Comparison of ENCODE assay signal across 8 mouse cellular contexts in the genomic region with DNA sequence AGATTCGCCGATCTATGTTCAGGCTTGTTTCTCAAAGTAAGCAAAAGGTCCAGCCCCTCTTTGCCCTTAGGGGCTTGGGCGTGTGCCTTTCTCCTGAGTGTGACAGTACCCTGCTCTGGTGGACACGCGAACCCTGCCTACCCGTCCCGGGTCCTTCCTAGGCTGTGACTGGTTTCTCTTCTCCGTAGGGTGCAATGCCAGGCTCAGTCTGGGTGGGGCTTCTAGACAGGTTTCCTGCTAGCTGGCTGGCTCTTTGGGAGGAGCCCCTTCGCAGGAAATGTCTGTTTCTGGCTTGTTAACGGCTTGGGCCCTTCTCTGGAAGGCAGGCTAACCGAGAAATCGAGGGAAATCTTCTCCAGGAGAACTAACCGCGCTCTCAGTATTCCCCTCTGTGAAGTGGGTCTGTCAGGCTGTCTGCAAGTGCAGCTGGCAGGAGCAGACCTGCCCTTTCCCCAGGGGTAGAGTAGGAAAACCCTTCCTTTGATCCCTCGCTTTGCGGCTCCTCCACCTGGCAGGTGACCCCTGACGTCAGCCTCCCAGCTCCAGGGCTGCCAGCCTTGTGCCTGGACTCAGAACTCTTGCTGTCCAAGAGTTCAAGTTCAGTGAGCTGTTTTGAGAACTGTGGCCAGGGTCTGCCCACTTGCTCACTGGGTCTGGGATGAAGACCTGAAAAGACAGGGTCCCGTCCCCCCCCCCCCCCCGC. TPM values are rescaled to one million over a fixed set of nuclear protein-coding genes. Genes with fewer than 3 reads are reported as not detected.
A peak's percentile ranks its signal among the peaks of the same experiment; 100 is the strongest.
DNase-seq lines count a peak whose midpoint lies in the region; ATAC-seq and TF ChIP-seq lines count a peak whose summit lies in the region.

No protein-coding gene starts in this region.

- intact Hi-C loops in gastrocnemius, adult 2 months (cut with DNase I): no loop called here

- TF ChIP-seq CTCF in gastrocnemius, adult 2 months (IDR thresholded peaks at IDR 0.05): no peak

- H3K4me2 ChIP-seq in forebrain, embryonic 11.5 days (ENCODE audit: low read depth, low read length, severe bottlenecking): peak overlapping the region; percentile 83
- H3K4me2 ChIP-seq in intestine, embryonic 14.5 days (ENCODE audit: low read length): peak overlapping the region; percentile 85
- peak overlapping the region; percentile 65 for H3K4me2 ChIP-seq in liver, embryonic 16.5 days (ENCODE audit: low read depth, low read length)
- peak overlapping the region; percentile 83 for H3K4me2 ChIP-seq in neural tube, embryonic 14.5 days (ENCODE audit: low read depth, low read length)

- H3K4me1 ChIP-seq in forebrain, embryonic 11.5 days (replicated peaks; ENCODE audit: control insufficient read depth, insufficient read depth, low read length): peaks cover 8% of the 10 kb centered on the region
- peaks cover 8% of the 10 kb centered on the region; the same call in 1 of the 2 replicates for H3K4me1 ChIP-seq in intestine, embryonic 14.5 days (replicated peaks; ENCODE audit: control insufficient read depth, insufficient read depth, low read length)
- no peaks in the 10 kb centered on the region; the same call in none of the 2 replicates for H3K4me1 ChIP-seq in liver, embryonic 16.5 days (ENCODE audit: control insufficient read depth, low read depth, low read length)
- H3K4me1 ChIP-seq in neural tube, embryonic 14.5 days (ENCODE audit: control insufficient read depth, insufficient read depth, low read length): peaks cover 8% of the 10 kb centered on the region; the same call in 1 of the 2 replicates

- H3K9ac ChIP-seq in forebrain, embryonic 11.5 days (ENCODE audit: low read length): no peak overlapping the region; the same call in 1 of the 2 replicates
- peak overlapping the region; percentile 38 for H3K9ac ChIP-seq in intestine, embryonic 14.5 days (ENCODE audit: low read length)
- H3K9ac ChIP-seq in liver, embryonic 16.5 days (ENCODE audit: low read depth, low read length): peak overlapping the region; percentile 61
- no peak overlapping the region for H3K9ac ChIP-seq in neural tube, embryonic 14.5 days (replicated peaks; ENCODE audit: low read depth, low read length)

- peaks cover 36% of the 10 kb centered on the region for H3K27me3 ChIP-seq in forebrain, embryonic 11.5 days (ENCODE audit: control insufficient read depth, insufficient read depth, low read length)
- peaks cover 11% of the 10 kb centered on the region for H3K27me3 ChIP-seq in intestine, embryonic 14.5 days (replicated peaks; ENCODE audit: control insufficient read depth, insufficient read depth, low read length)
- peaks cover 4% of the 10 kb centered on the region; the same call in 1 of the 2 replicates for H3K27me3 ChIP-seq in liver, embryonic 16.5 days (ENCODE audit: control insufficient read depth, insufficient read depth, low read depth, low read length)
- H3K27me3 ChIP-seq in neural tube, embryonic 14.5 days (ENCODE audit: control insufficient read depth, insufficient read depth, low read length): peaks cover 27% of the 10 kb centered on the region

- ATAC-seq in forebrain, embryonic 11.5 days (replicated peaks; ENCODE audit: low FRiP score): no peak
- peak; percentile 51 for ATAC-seq in intestine, embryonic 14.5 days (replicated peaks; ENCODE audit: low FRiP score, low TSS enrichment, low read depth)
- no peak for ATAC-seq in liver, embryonic 16.5 days (ENCODE audit: low read depth)
- ATAC-seq in neural tube, embryonic 14.5 days (ENCODE audit: low read depth): no peak; the same call in 1 of the 2 replicates

- H3K36me3 ChIP-seq in forebrain, embryonic 11.5 days (ENCODE audit: control insufficient read depth, insufficient read depth, low read length): no peaks in the 10 kb centered on the region
- no peaks in the 10 kb centered on the region for H3K36me3 ChIP-seq in intestine, embryonic 14.5 days (ENCODE audit: control insufficient read depth, insufficient read depth, low read length)
- H3K36me3 ChIP-seq in liver, embryonic 16.5 days (ENCODE audit: control insufficient read depth, insufficient read depth): no peaks in the 10 kb centered on the region
- H3K36me3 ChIP-seq in neural tube, embryonic 14.5 days (ENCODE audit: control insufficient read depth, insufficient read depth, low read length): no peaks in the 10 kb centered on the region

- peak overlapping the region; percentile 81 for H3K4me3 ChIP-seq in gastrocnemius, adult 2 months
- peak overlapping the region; percentile 37 for H3K4me3 ChIP-seq in forebrain, embryonic 11.5 days (ENCODE audit: low read depth, low read length)
- peak overlapping the region; percentile 42 for H3K4me3 ChIP-seq in intestine, embryonic 14.5 days (ENCODE audit: low read depth, low read length)
- peak overlapping the region; percentile 63 for H3K4me3 ChIP-seq in liver, embryonic 16.5 days (ENCODE audit: low read depth, low read length)
- H3K4me3 ChIP-seq in neural tube, embryonic 14.5 days (ENCODE audit: low read depth, low read length): peak overlapping the region; percentile 35

- H3K9me3 ChIP-seq in forebrain, embryonic 11.5 days (ENCODE audit: control insufficient read depth, low read length): no peaks in the 10 kb centered on the region
- H3K9me3 ChIP-seq in intestine, embryonic 14.5 days (ENCODE audit: control insufficient read depth, low read length): no peaks in the 10 kb centered on the region
- no peaks in the 10 kb centered on the region for H3K9me3 ChIP-seq in liver, embryonic 16.5 days (replicated peaks; ENCODE audit: control insufficient read depth, low read length)
- H3K9me3 ChIP-seq in neural tube, embryonic 14.5 days (ENCODE audit: control insufficient read depth, low read length): no peaks in the 10 kb centered on the region

- WGBS in forebrain, embryonic 11.5 days: 14% methylated on average over 18 of the region's 19 CpGs
- 13% methylated on average over 18 of the region's 19 CpGs for WGBS in intestine, embryonic 14.5 days
- WGBS in liver, embryonic 16.5 days (ENCODE audit: insufficient replicate concordance): 2% methylated on average over 17 of the region's 19 CpGs
- 6% methylated on average over 17 of the region's 19 CpGs for WGBS in neural tube, embryonic 14.5 days

- peak overlapping the region; percentile 78 for H3K27ac ChIP-seq in gastrocnemius, adult 2 months
- H3K27ac ChIP-seq in forebrain, embryonic 11.5 days (ENCODE audit: low read depth, low read length): no peak overlapping the region
- H3K27ac ChIP-seq in intestine, embryonic 14.5 days (ENCODE audit: low read depth): no peak overlapping the region
- H3K27ac ChIP-seq in liver, embryonic 16.5 days (ENCODE audit: low read length): peak overlapping the region; percentile 63
- no peak overlapping the region for H3K27ac ChIP-seq in neural tube, embryonic 14.5 days (ENCODE audit: low read depth, low read length)

- DNase-seq in gastrocnemius, adult 2 months: no peak
- DNase-seq in gastrocnemius, postnatal 10 days: no peak
- DNase-seq in forebrain, embryonic 11.5 days (ENCODE audit: low spot score): no peak
- DNase-seq in intestine, embryonic 14.5 days (ENCODE audit: low spot score): no peak
- DNase-seq in c-Kit-positive CD71-positive TER-119-positive erythroid progenitor cells, embryonic 14.5 days (ENCODE audit: low spot score): no peak
- DNase-seq in embryo, embryonic 11 days: no peak

RNA-seq across cellular contexts. Expression of gene Ass1, which starts 0.8 kb away (rescaled TPM):
- total RNA-seq in gastrocnemius, adult 2 months (2021): 1 to 10 TPM; 2.6 to 3.9 TPM
- 1 to 10 TPM; 1.5 to 1.9 TPM for total RNA-seq in gastrocnemius, postnatal 10 days (2021)
- 3.3 and 6.8 TPM in 2 replicates for polyA plus RNA-seq in forebrain, embryonic 11.5 days (2014; fragmentation: Nextera tagmentation; extraction: Ambion mirVana)
- 64.6 and 72.8 TPM in 2 replicates for polyA plus RNA-seq in intestine, embryonic 14.5 days (2014; fragmentation: Nextera tagmentation; extraction: Ambion mirVana)
- 399 and 480 TPM in 2 replicates for polyA plus RNA-seq in liver, embryonic 16.5 days (2015; fragmentation: Nextera tagmentation; extraction: Ambion mirVana)
- polyA plus RNA-seq in neural tube, embryonic 14.5 days (2014; fragmentation: Nextera tagmentation; extraction: Ambion mirVana): 6.8 and 7.3 TPM in 2 replicates

Comparison
In these comparisons a context has a peak if more than half of its experiments do, and no peak if none do; other contexts are left out.
1. H3K27ac ChIP-seq: peak in gastrocnemius, adult 2 months (single experiment) and liver, embryonic 16.5 days (single experiment); none in forebrain, embryonic 11.5 days (single experiment), intestine, embryonic 14.5 days (single experiment) and neural tube, embryonic 14.5 days (single experiment).
2. H3K9ac ChIP-seq: peak in intestine, embryonic 14.5 days (single experiment) and liver, embryonic 16.5 days (single experiment); none in forebrain, embryonic 11.5 days (single experiment) and neural tube, embryonic 14.5 days (single experiment).
3. Peak in every context shown above with its lines, with median percentiles within 50 percentile points of each other: H3K4me3 ChIP-seq and H3K4me2 ChIP-seq.